Mouse (Mus musculus) retina, postnatal 7 days (tissue): ENCODE data around the gene Fhl3.

Experiments used
- DNase-seq: peaks from one replicate; pipeline ENCODE4 v3.0.0-alpha.2; 2012; ENCODE audit warnings: low read depth, low spot score

Fhl3 gene

DNA sequence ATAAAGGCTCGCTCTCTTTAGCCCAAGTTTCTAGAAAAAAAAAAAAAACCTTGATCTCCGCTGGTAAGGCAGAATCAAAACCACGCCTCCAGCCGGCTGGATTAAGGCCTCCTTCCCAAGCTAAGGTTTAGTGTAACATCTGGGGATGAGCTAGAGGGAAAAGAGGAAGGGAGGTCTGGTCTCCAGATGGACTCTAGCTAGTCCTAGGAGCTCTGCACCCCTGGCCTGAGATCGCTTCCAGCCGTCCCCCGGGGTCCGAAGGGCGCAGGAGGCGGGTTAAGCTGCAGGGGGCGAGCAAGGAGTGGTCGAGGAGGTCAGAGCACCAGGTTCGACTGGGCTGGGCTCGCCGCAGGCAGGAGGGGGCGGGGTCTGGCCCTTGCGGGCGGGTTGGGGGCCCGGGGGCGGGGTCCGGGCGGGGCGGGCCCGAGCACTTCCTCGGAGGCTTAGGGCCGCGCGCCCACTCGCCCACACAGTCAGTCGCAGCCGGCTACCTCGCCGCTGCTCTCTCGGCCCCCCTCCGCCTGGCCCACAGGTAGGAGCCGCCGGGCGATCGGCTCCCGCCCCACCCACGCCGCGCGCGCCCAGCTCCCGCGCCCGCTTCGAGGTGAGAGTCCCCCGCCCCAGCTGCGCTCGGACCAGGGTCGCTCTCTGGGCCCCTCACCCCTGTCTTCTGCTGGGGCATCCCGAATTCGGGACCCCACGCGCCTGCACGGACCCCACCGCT, at the start of gene Fhl3:
Gene Fhl3 (plus strand): TSS at position 454 of the 724 bp plus-strand sequence.
- peak; percentile 31 for DNase-seq

GRCm38 (mm10) chr4:124652886-124653285, 47.6 kb upstream of the Fhl3 start:
- DNase-seq: no peak

GRCm38 (mm10) chr4:124656518-124656853, 44.0 kb upstream of the Fhl3 start, which contains the start of gene Pou3f1:
Pou3f1 (plus strand) TSS chr4:124656807.
- DNase-seq: no peak

DNA sequence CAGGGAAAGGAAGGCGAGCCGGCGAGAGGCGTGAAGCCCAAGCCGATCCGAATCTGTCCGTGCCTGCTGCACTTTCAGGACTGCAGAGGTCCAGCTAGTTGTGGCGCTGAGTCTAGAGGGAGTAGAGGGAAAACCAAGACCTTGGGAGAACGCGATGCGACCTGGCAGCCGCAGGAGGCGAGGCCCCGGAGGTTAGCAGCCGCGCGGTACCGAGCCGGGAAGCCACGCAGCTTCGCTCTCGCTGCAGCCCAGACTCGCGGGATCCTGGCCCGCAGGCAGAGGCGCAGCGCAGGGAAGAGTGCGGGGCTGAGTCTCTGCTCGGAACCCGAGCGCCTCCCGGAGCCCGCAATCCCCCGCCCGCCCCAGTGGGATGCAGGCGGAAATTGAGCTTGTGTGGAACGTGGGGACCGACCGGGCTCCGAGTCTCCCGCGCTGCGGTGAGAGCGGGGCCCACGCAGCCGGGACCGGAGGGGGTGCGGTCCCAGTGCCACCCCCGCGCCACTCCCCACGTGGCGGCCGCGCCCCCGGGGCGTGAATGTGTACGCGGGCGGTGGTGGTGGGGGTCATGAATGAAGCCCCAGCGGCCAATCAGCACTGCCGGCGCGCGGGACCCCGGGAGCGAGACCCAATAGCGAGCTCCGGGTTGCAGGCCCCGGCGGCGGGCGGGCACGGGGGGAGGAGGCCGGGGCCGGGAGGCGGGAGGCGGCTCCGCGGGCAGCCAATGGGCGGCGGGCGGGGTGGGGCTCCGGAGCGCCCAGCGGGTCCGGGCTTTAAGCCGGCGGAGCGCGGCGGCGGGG, 43.4 kb upstream of the Fhl3 start:
- peak; percentile 69 for DNase-seq

DNA sequence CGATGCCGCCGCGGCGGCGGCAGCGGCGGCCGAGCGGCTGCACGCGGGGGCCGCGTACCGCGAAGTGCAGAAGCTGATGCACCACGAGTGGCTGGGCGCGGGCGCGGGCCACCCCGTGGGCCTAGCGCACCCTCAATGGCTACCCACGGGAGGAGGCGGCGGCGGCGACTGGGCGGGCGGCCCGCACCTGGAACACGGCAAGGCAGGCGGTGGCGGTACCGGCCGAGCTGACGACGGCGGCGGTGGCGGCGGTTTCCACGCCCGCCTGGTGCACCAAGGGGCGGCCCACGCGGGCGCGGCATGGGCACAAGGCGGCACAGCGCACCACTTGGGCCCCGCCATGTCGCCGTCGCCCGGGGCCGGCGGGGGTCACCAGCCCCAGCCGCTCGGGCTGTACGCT, 42.7 kb upstream of the Fhl3 start:
- DNase-seq: no peak

- DNase-seq: no peak
These were observed 42.1 kb upstream of the Fhl3 start for GRCm38 (mm10) chr4:124658412-124658851.

GRCm38 (mm10) chr4:124659251-124660217, 41.0 kb upstream of the Fhl3 start:
- DNase-seq: no peak

GRCm38 (mm10) chr4:124660603-124661002, 39.9 kb upstream of the Fhl3 start:
- no peak for DNase-seq

DNA sequence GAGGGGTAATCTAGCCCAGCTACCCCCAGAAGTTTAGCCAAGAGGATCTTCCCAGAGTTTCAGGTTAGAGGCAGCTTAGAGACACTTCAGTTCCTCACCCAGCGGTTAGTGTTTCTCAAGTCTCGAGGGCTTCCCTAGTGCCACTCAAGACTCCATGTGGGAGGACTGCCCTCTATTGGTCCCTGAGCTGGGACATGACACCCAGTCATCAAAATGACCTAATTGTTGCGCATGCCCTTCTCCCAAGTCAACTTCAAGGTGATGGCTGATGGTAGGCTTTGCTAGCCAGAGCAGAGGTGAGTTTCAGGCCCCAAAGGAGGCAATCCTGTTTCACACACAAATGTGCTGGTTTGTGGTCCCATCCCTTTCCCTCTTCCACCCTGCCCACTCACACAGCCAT, 37.5 kb upstream of the Fhl3 start:
- no peak for DNase-seq

GRCm38 (mm10) chr4:124664185-124664584, 36.3 kb upstream of the Fhl3 start:
- DNase-seq: no peak

DNA sequence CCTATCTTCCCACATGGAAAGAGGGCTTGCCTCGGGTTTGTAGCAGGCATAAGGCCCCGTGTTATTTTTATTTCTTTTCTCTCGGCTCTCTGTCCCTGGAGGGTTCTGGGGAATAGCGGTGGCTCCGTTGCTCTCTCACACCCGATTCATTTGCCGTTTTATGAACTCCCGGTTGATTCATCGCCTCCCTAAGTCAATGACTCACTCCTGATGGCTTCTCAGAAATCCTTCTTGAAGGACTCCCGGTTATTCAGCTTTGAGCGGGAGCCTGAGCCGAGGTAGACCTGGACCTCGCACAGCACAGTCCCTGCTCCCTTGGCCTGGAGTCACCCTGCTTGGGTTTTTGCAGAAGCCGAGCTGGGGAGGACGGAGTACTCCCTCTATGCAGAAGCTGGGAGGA, 35.9 kb upstream of the Fhl3 start:
- no peak for DNase-seq

- DNase-seq: no peak
These were observed 32.9 kb upstream of the Fhl3 start for GRCm38 (mm10) chr4:124667476-124668033.

- DNase-seq: no peak
These were observed 32.4 kb upstream of the Fhl3 start for GRCm38 (mm10) chr4:124668078-124668477.

GRCm38 (mm10) chr4:124670232-124670631, 30.3 kb upstream of the Fhl3 start:
- DNase-seq: no peak

- DNase-seq: no peak
These were observed 28.9 kb upstream of the Fhl3 start for GRCm38 (mm10) chr4:124671583-124671982.

DNA sequence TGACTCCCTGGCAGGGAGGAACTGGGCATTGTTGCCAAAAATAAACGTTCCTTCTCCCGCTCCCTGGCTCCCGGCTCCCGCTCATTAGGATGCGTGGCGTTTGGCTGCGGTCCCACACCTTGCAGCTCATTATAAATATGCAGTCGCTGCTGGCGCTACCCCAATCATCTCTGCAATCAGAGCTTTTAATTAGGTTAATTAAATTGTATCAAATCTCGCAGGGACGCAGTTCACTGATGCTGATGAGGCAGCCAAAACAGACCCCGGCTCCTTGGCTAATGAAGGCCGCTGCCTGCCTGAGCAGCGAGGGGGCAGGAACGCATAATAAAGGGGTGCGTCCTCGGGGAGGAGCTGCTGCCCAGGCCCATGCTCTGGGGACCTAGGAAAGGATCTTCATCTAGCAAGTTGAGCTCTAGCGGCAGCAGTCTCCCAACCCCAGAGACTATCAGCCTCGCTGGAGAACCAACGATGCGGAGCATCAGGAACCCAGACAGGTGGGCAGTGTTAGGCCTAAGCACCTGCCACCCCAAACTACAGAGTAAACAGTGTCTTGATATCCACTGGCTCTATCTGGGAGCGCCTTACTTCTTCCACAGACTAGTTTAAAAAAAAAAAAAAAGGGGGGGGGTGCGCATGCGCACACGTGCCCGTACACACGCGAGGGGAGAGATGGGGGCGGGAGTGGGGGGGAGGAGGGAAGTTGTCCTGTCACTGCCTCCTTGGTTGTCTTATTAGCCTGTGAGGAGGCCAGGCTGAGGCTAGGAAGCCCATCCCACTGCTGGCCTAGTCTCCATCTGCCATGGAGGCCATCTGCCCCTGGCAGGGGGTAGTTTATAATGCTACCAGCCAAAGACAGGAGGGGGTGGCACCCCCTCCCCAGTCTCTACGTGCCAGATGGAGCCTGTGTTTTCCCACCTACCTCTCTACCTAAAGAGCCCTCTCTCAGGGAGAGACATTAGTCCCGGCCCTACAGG, 27.9 kb upstream of the Fhl3 start:
- DNase-seq: no peak

DNA sequence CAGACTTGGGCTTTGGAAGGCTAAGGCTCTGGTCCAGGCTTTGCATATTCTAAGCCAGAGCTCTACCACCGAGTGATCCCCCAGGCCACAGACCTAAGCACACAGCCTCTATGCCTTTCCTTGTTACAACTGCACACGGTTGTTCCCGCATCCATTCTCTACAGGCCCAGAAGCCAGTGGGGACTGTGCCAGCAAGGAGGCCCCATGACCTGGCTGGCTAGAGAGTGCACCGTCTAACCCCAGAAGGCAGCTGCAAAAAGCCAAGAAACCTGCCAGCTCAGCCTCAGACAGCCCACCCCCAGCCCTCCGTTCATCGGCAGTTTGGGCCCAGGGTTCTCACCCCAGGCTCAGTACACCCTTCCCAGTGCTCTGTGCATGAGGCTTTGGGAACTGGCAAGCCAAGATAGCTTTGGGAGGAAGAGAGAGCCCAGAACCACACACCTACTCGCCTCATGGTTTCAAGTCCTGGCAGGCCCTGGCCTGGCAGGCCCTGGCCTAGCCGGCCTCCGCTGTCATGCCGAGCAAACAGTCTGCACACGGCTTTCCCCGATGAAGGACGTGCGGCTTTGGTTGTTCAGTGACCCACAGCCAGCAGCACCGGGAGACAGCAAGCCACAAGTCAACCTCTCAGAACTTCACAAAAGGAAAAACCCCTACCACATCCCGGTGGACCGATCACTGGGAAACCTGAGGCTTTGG, 26.0 kb upstream of the Fhl3 start:
- DNase-seq: no peak

DNA sequence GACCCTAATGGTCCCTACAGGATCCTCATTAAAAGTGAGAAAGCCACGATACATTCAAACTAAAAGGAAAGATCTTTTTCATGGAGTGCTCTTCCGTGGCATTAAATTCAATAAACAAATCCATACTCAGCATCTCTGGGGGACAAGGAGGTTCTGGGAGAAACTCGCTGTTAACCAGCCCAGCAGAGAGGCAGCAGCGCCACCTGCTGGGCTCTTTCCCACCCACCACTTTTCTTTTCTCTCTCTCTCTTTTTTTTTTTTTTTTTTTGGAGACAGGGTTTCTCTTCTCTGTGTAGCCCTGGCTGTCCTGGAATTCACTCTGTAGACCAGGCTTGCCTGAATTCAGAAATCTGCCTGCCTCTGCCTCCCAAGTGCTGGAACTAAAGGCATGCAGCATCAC, 25.5 kb upstream of the Fhl3 start:
- DNase-seq: no peak

GRCm38 (mm10) chr4:124675958-124676357, 24.5 kb upstream of the Fhl3 start:
- no peak for DNase-seq

- DNase-seq: no peak
These were observed 18.2 kb upstream of the Fhl3 start for GRCm38 (mm10) chr4:124682270-124682669.
